ENCODE assay signal across 28 mouse cellular contexts in genomic region chr19:58600381-58600780, GRCm38 (mm10). TPM values are rescaled to one million over a fixed set of nuclear protein-coding genes. Genes with fewer than 3 reads are reported as not detected.
A peak's percentile ranks its signal among the peaks of the same experiment; 100 is the strongest.
DNase-seq lines count a peak whose midpoint lies in the region; ATAC-seq lines count a peak whose summit lies in the region.
"Had no signal": no experiment of that assay in that cellular context is flagged by ENCODE, and none has a peak within 500 bp of the region (broad histone marks: within the 10 kb centered on the region; RNA-seq: fewer than 3 reads in every experiment).

No protein-coding gene starts in this region.

- peak; percentile 51 for DNase-seq in embryonic facial prominence, embryonic 11.5 days (ENCODE audit: low spot score)
- no peak for DNase-seq in embryonic facial prominence, embryonic 10.5 days (ENCODE audit: low spot score)
- no peak for DNase-seq in adrenal gland, postnatal 4 days (ENCODE audit: low spot score in 2 of 2)
- no peak for DNase-seq in T-cell, adult 2 months (ENCODE audit: low spot score)
- DNase-seq: adrenal gland, postnatal 10 days; adrenal gland, postnatal 36 days; cerebellum, adult 11 months; cerebellum, adult 2 months; cerebellum, adult 9-11 months; cerebellum, postnatal 36 days; embryo, embryonic 11 days; gastrocnemius, postnatal 25 days; heart, adult 2 months had no signal

- no peaks in the 10 kb centered on the region for H3K4me1 ChIP-seq in embryonic facial prominence, embryonic 11.5 days (ENCODE audit: control insufficient read depth, insufficient read depth, low read length)
- H3K4me1 ChIP-seq in embryonic facial prominence, embryonic 10.5 days = peaks cover 4% of the 10 kb centered on the region; the same call in 1 of the 2 replicates
- 0 out of 2 replicates have a peak, but pooled peaks cover 7% of the 10 kb centered on the region for H3K4me1 ChIP-seq in embryonic facial prominence, embryonic 12.5 days
- H3K4me1 ChIP-seq in embryonic facial prominence, embryonic 15.5 days = peaks cover 8% of the 10 kb centered on the region
- H3K4me1 ChIP-seq: forebrain, embryonic 12.5 days; forebrain, embryonic 15.5 days; heart, embryonic 10.5 days; heart, embryonic 13.5 days; hindbrain, embryonic 12.5 days; hindbrain, embryonic 15.5 days had no signal

- H3K27me3 ChIP-seq in embryonic facial prominence, embryonic 11.5 days (ENCODE audit: control insufficient read depth, insufficient read depth, low read length) = no peaks in the 10 kb centered on the region
- no peaks in the 10 kb centered on the region for H3K27me3 ChIP-seq in embryonic facial prominence, embryonic 10.5 days (replicated peaks; ENCODE audit: low read depth, poor library complexity, severe bottlenecking)
- H3K27me3 ChIP-seq in embryonic facial prominence, embryonic 12.5 days = no peaks in the 10 kb centered on the region
- H3K27me3 ChIP-seq in embryonic facial prominence, embryonic 15.5 days = no peaks in the 10 kb centered on the region
- H3K27me3 ChIP-seq: forebrain, embryonic 12.5 days; forebrain, embryonic 15.5 days; heart, embryonic 13.5 days; hindbrain, embryonic 12.5 days; hindbrain, embryonic 15.5 days had no signal

- H3K4me3 ChIP-seq in embryonic facial prominence, embryonic 11.5 days (ENCODE audit: low read depth, low read length) = no peak overlapping the region
- H3K4me3 ChIP-seq in embryonic facial prominence, embryonic 10.5 days = no peak overlapping the region
- no peak overlapping the region for H3K4me3 ChIP-seq in embryonic facial prominence, embryonic 12.5 days
- H3K4me3 ChIP-seq in embryonic facial prominence, embryonic 15.5 days (replicated peaks) = no peak overlapping the region
- H3K4me3 ChIP-seq: erythroblast, embryonic 14.5 days; forebrain, embryonic 12.5 days; forebrain, embryonic 15.5 days; heart, adult 2 months; heart, embryonic 10.5 days; heart, embryonic 13.5 days; hindbrain, embryonic 12.5 days; hindbrain, embryonic 15.5 days had no signal

- WGBS in embryonic facial prominence, embryonic 11.5 days = 51% methylated on average over 5 of the region's 5 CpGs
- WGBS in embryonic facial prominence, embryonic 10.5 days = 72% methylated on average over 5 of the region's 5 CpGs
- 51% methylated on average over 5 of the region's 5 CpGs for WGBS in embryonic facial prominence, embryonic 12.5 days
- 33% methylated on average over 5 of the region's 5 CpGs for WGBS in embryonic facial prominence, embryonic 15.5 days

- H3K36me3 ChIP-seq in embryonic facial prominence, embryonic 11.5 days (replicated peaks; ENCODE audit: control insufficient read depth, insufficient read depth, low read depth, low read length) = no peaks in the 10 kb centered on the region
- H3K36me3 ChIP-seq in embryonic facial prominence, embryonic 10.5 days (replicated peaks) = no peaks in the 10 kb centered on the region
- no peaks in the 10 kb centered on the region for H3K36me3 ChIP-seq in embryonic facial prominence, embryonic 12.5 days
- H3K36me3 ChIP-seq in embryonic facial prominence, embryonic 15.5 days = no peaks in the 10 kb centered on the region
- H3K36me3 ChIP-seq: forebrain, embryonic 12.5 days; forebrain, embryonic 15.5 days; heart, embryonic 10.5 days; heart, embryonic 13.5 days; hindbrain, embryonic 12.5 days; hindbrain, embryonic 15.5 days had no signal

- no peaks in the 10 kb centered on the region for H3K9me3 ChIP-seq in embryonic facial prominence, embryonic 11.5 days (replicated peaks; ENCODE audit: control insufficient read depth, low read length)
- no peaks in the 10 kb centered on the region for H3K9me3 ChIP-seq in embryonic facial prominence, embryonic 10.5 days
- H3K9me3 ChIP-seq in embryonic facial prominence, embryonic 12.5 days = no peaks in the 10 kb centered on the region
- H3K9me3 ChIP-seq in embryonic facial prominence, embryonic 15.5 days (replicated peaks) = no peaks in the 10 kb centered on the region
- H3K9me3 ChIP-seq: forebrain, embryonic 15.5 days; hindbrain, embryonic 12.5 days; hindbrain, embryonic 15.5 days had no signal

- H3K27ac ChIP-seq in embryonic facial prominence, embryonic 11.5 days (replicated peaks; ENCODE audit: low read depth, low read length) = peak overlapping the region; percentile 35; the same call in 1 of the 2 replicates
- no peak overlapping the region for H3K27ac ChIP-seq in embryonic facial prominence, embryonic 10.5 days (replicated peaks)
- H3K27ac ChIP-seq in embryonic facial prominence, embryonic 12.5 days = peak overlapping the region; percentile 73
- H3K27ac ChIP-seq in embryonic facial prominence, embryonic 15.5 days (replicated peaks) = peak overlapping the region; percentile 58
- H3K27ac ChIP-seq: forebrain, embryonic 12.5 days; forebrain, embryonic 15.5 days; heart, adult 2 months; heart, embryonic 10.5 days; heart, embryonic 13.5 days; hindbrain, embryonic 12.5 days; hindbrain, embryonic 15.5 days had no signal

- H3K4me2 ChIP-seq in embryonic facial prominence, embryonic 11.5 days (ENCODE audit: low read depth, low read length) = no peak overlapping the region
- H3K4me2 ChIP-seq in embryonic facial prominence, embryonic 12.5 days (replicated peaks) = no peak overlapping the region
- no peak overlapping the region for H3K4me2 ChIP-seq in embryonic facial prominence, embryonic 15.5 days (replicated peaks)
- H3K4me2 ChIP-seq: forebrain, embryonic 12.5 days; forebrain, embryonic 15.5 days; heart, embryonic 13.5 days; hindbrain, embryonic 12.5 days; hindbrain, embryonic 15.5 days had no signal

- ATAC-seq in embryonic facial prominence, embryonic 11.5 days (replicated peaks; ENCODE audit: insufficient number of reproducible peaks, low FRiP score, low TSS enrichment, low read depth) = no peak
- no peak for ATAC-seq in embryonic facial prominence, embryonic 12.5 days (ENCODE audit: insufficient number of reproducible peaks, insufficient read depth, low FRiP score, low TSS enrichment)
- ATAC-seq in embryonic facial prominence, embryonic 15.5 days (ENCODE audit: insufficient number of reproducible peaks, low FRiP score, low TSS enrichment, low read depth) = no peak
- ATAC-seq: forebrain, embryonic 15.5 days; intestine, postnatal 0 days had no signal

- H3K9ac ChIP-seq in embryonic facial prominence, embryonic 11.5 days (replicated peaks; ENCODE audit: low read length) = no peak overlapping the region
- H3K9ac ChIP-seq in embryonic facial prominence, embryonic 12.5 days = no peak overlapping the region
- H3K9ac ChIP-seq in embryonic facial prominence, embryonic 15.5 days = no peak overlapping the region
- H3K9ac ChIP-seq: forebrain, embryonic 12.5 days; forebrain, embryonic 15.5 days; heart, embryonic 13.5 days; hindbrain, embryonic 12.5 days; hindbrain, embryonic 15.5 days had no signal

RNA-seq across cellular contexts. Expression of gene Pnlip, which starts 51.9 kb away (rescaled TPM):
- not detected in 2 replicates for polyA plus RNA-seq in embryonic facial prominence, embryonic 11.5 days (2014; fragmentation: Nextera tagmentation; extraction: Ambion mirVana)
- polyA plus RNA-seq in embryonic facial prominence, embryonic 10.5 days (2016; fragmentation: Nextera tagmentation; extraction: Ambion mirVana) = not detected in 2 replicates
- polyA plus RNA-seq in embryonic facial prominence, embryonic 12.5 days (2016; fragmentation: Nextera tagmentation; extraction: Ambion mirVana) = not detected in 2 replicates
- not detected in 2 replicates for polyA plus RNA-seq in embryonic facial prominence, embryonic 15.5 days (2015; fragmentation: Nextera tagmentation; extraction: Ambion mirVana)
- 1 to 10 TPM in 1 of 2 experiments, not detected in 1; 3.0 TPM for total RNA-seq in adrenal gland, postnatal 4 days (2021)
- total RNA-seq: adrenal gland, adult 18-20 months; adrenal gland, postnatal 10 days; gastrocnemius, adult 8-10 months; gastrocnemius, postnatal 25 days; heart, adult 2 months; heart, postnatal 25 days; hematopoietic stem cell, adult 5-6 weeks had no signal
- polyA plus RNA-seq: cerebellum, adult 2 months; erythroblast, embryonic 14.5 days; forebrain, embryonic 12.5 days; heart, adult 2 months; heart, embryonic 10.5 days; heart, embryonic 13.5 days; heart, embryonic 16.5 days; intestine, postnatal 0 days had no signal
